Mouse (Mus musculus): ENCODE results near the gene Mapk8ip3. TPM values are rescaled to one million over a fixed set of nuclear protein-coding genes. Genes with fewer than 3 reads are reported as not detected.

Mapk8ip3 gene
- polyA plus RNA-seq, 1 experiment from 2014 or later: 5.3 TPM

GRCm38 (mm10) chr17:24884391-24884790, 52.4 kb downstream of the Mapk8ip3 start:
- Histone ChIP-seq H3K36me3 (ENCODE audit: control insufficient read depth, insufficient read depth) (peaks cover 29% of the 10 kb centered on the region), H3K27ac (ENCODE audit: low read depth, low read length) (no peak overlapping the region), H3K27me3 (replicated peaks; ENCODE audit: control insufficient read depth, insufficient read depth, low read length) (no peaks in the 10 kb centered on the region), H3K9me3 (ENCODE audit: control insufficient read depth) (no peaks in the 10 kb centered on the region), H3K4me3 (ENCODE audit: low read depth, low read length) (no peak overlapping the region), H3K4me2 (replicated peaks; ENCODE audit: low read depth) (no peak overlapping the region), H3K9ac (ENCODE audit: low read depth, low read length) (no peak overlapping the region), H3K4me1 (replicated peaks; ENCODE audit: control insufficient read depth, insufficient read depth, low read length) (peaks cover 12% of the 10 kb centered on the region; the same call in 1 of the 2 replicates)
- 89% methylated on average over 6 of the region's 6 CpGs for WGBS
- ATAC-seq: no peak
- TF ChIP-seq CTCF (IDR thresholded peaks at IDR 0.05; ENCODE audit: low read depth): no peak

- Histone ChIP-seq H3K9ac (ENCODE audit: low read depth, low read length) (no peak overlapping the region), H3K4me3 (ENCODE audit: low read depth, low read length) (no peak overlapping the region), H3K4me2 (replicated peaks; ENCODE audit: low read depth) (no peak overlapping the region), H3K36me3 (ENCODE audit: control insufficient read depth, insufficient read depth) (peaks cover 29% of the 10 kb centered on the region), H3K27me3 (replicated peaks; ENCODE audit: control insufficient read depth, insufficient read depth, low read length) (no peaks in the 10 kb centered on the region), H3K4me1 (replicated peaks; ENCODE audit: control insufficient read depth, insufficient read depth, low read length) (peaks cover 5% of the 10 kb centered on the region; the same call in 1 of the 2 replicates), H3K27ac (ENCODE audit: low read depth, low read length) (no peak overlapping the region), H3K9me3 (ENCODE audit: control insufficient read depth) (no peaks in the 10 kb centered on the region)
- peak; percentile 82 for TF ChIP-seq CTCF (IDR thresholded peaks at IDR 0.05; ENCODE audit: low read depth)
- WGBS: 52% methylated on average over 7 of the region's 7 CpGs
- ATAC-seq: no peak
Observed at GRCm38 (mm10) chr17:24881738-24882440, 54.9 kb downstream of the Mapk8ip3 start.

DNA sequence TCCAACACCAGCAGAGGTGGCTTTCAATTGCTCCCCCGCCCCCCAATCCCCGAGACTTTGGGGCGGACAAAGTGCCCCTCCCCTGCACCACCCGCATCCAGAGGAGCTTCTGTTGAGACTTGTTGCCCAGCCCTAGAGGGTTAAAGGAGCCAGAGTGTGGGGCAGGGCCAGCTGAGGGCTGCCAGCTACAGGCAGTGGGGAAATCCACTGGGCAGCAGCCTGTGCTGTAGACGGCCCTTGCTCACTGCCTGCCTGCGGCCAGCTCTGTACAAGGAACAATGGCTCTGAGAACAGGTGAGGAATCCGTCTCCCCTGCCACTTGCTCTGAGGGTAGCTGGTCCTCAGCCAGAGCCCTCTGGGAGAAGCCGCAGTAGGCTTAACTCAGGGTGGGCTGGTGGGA, 58.2 kb downstream of the Mapk8ip3 start:
- WGBS: 55% methylated on average over 8 of the region's 8 CpGs
- ATAC-seq: peak; percentile 15; the same call in 1 of the 2 replicates
- no peak for TF ChIP-seq CTCF (IDR thresholded peaks at IDR 0.05; ENCODE audit: low read depth)
- H3K27me3 ChIP-seq (replicated peaks; ENCODE audit: control insufficient read depth, insufficient read depth, low read length): no peaks in the 10 kb centered on the region
- H3K36me3 ChIP-seq (ENCODE audit: control insufficient read depth, insufficient read depth): peaks cover 15% of the 10 kb centered on the region
- 0 out of 2 replicates have a peak overlapping the region, but pooled peaks have one; percentile 3 for H3K4me3 ChIP-seq (ENCODE audit: low read depth, low read length)
- peak overlapping the region; percentile 46 for H3K9ac ChIP-seq (ENCODE audit: low read depth, low read length)
- no peaks in the 10 kb centered on the region for H3K9me3 ChIP-seq (ENCODE audit: control insufficient read depth)
- 0 out of 2 replicates have a peak, but pooled peaks cover 5% of the 10 kb centered on the region for H3K4me1 ChIP-seq (replicated peaks; ENCODE audit: control insufficient read depth, insufficient read depth, low read length)
- H3K4me2 ChIP-seq (replicated peaks; ENCODE audit: low read depth): peak overlapping the region; percentile 54
- peak overlapping the region; percentile 94 for H3K27ac ChIP-seq (ENCODE audit: low read depth, low read length)

GRCm38 (mm10) chr17:24878117-24878397, 58.7 kb downstream of the Mapk8ip3 start:
- Histone ChIP-seq H3K4me2 (replicated peaks; ENCODE audit: low read depth) (peak overlapping the region; percentile 54), H3K4me1 (replicated peaks; ENCODE audit: control insufficient read depth, insufficient read depth, low read length) (0 out of 2 replicates have a peak, but pooled peaks cover 5% of the 10 kb centered on the region), H3K9me3 (ENCODE audit: control insufficient read depth) (no peaks in the 10 kb centered on the region), H3K36me3 (ENCODE audit: control insufficient read depth, insufficient read depth) (peaks cover 10% of the 10 kb centered on the region), H3K27me3 (replicated peaks; ENCODE audit: control insufficient read depth, insufficient read depth, low read length) (no peaks in the 10 kb centered on the region), H3K4me3 (ENCODE audit: low read depth, low read length) (peak overlapping the region; percentile 9; the same call in 1 of the 2 replicates), H3K9ac (ENCODE audit: low read depth, low read length) (peak overlapping the region; percentile 46), H3K27ac (ENCODE audit: low read depth, low read length) (peak overlapping the region; percentile 94)
- WGBS: 27% methylated on average over 5 of the region's 5 CpGs
- peak; percentile 65 for ATAC-seq
- TF ChIP-seq CTCF (IDR thresholded peaks at IDR 0.05; ENCODE audit: low read depth): no peak

DNA sequence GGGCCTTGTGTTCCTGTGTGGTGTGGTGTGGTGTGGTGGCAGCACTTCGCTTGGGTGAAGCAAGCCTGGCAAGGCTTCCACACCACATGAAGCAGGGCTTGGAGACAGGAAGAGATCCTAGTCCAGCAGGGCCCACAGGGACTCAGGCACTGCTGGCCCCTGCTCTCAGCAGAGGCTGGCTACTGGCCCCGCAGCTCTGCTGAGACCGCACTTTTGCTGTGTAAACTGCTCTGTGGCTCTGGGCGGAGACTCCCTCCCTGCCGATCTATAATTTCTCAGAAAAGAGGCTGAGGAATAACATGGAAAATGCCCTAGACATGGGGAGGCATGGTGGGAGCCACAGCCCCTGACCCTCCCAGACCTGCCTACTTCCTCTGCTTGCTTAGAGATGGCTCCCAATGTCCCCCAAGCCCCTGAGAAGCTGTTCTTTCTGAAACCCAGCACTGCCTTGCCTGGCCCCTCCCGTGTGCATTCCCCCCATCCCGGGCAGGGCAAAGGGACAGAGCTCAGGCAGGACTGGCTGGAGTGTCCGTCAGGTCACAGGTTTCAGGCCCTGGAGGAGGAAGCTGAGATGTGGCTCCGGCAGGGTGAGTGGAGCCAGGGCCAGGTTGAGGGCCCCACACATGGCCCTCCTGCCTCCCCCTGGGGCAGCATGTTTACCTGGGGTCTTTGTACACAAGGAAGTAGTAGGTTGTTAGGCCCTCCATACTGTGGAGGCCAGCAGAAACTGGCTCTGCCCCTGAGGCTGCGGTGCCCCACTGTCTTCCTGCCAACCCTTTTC, 59.3 kb downstream of the Mapk8ip3 start:
- H3K4me3 ChIP-seq (ENCODE audit: low read depth, low read length): peak overlapping the region; percentile 9; the same call in 1 of the 2 replicates
- H3K27me3 ChIP-seq (replicated peaks; ENCODE audit: control insufficient read depth, insufficient read depth, low read length): no peaks in the 10 kb centered on the region
- peaks cover 5% of the 10 kb centered on the region for H3K36me3 ChIP-seq (ENCODE audit: control insufficient read depth, insufficient read depth)
- peak overlapping the region; percentile 94 for H3K27ac ChIP-seq (ENCODE audit: low read depth, low read length)
- H3K4me1 ChIP-seq (replicated peaks; ENCODE audit: control insufficient read depth, insufficient read depth, low read length): 0 out of 2 replicates have a peak, but pooled peaks cover 5% of the 10 kb centered on the region
- WGBS: 31% methylated on average over 10 of the region's 10 CpGs
- peak overlapping the region; percentile 40 for H3K9ac ChIP-seq (ENCODE audit: low read depth, low read length)
- TF ChIP-seq CTCF (IDR thresholded peaks at IDR 0.05; ENCODE audit: low read depth): no peak
- ATAC-seq: peak; percentile 75
- no peaks in the 10 kb centered on the region for H3K9me3 ChIP-seq (ENCODE audit: control insufficient read depth)
- H3K4me2 ChIP-seq (replicated peaks; ENCODE audit: low read depth): peak overlapping the region; percentile 54

DNA sequence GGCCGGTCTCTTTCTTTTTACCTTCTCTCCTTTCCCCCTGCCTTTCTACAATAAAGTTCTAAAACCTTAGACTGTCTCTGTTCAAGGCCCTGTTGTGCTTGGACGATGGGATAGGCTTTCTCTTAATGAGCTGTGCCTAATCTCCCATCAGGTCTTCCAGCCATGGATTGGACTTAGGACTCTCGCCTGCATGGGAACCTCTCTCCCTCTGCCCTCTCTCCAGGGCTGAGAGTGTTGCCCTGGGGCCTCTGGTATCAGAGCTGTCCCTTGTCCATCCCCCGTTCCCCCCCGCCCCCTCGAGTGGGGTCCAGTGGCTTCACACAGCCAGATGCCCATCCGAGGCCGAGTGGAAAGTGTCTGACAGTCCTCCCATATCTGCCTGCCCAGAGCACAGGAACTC, 61.8 kb downstream of the Mapk8ip3 start:
- Histone ChIP-seq H3K9ac (ENCODE audit: low read depth, low read length) (no peak overlapping the region), H3K4me3 (ENCODE audit: low read depth, low read length) (no peak overlapping the region), H3K4me2 (replicated peaks; ENCODE audit: low read depth) (0 out of 2 replicates have a peak overlapping the region, but pooled peaks have one; percentile 13), H3K27ac (ENCODE audit: low read depth, low read length) (peak overlapping the region; percentile 15; the same call in 1 of the 2 replicates), H3K36me3 (ENCODE audit: control insufficient read depth, insufficient read depth) (no peaks in the 10 kb centered on the region), H3K4me1 (replicated peaks; ENCODE audit: control insufficient read depth, insufficient read depth, low read length) (0 out of 2 replicates have a peak, but pooled peaks cover 5% of the 10 kb centered on the region), H3K27me3 (replicated peaks; ENCODE audit: control insufficient read depth, insufficient read depth, low read length) (no peaks in the 10 kb centered on the region), H3K9me3 (ENCODE audit: control insufficient read depth) (no peaks in the 10 kb centered on the region)
- no peak for ATAC-seq
- WGBS: 56% methylated on average over 8 of the region's 8 CpGs
- no peak for TF ChIP-seq CTCF (IDR thresholded peaks at IDR 0.05; ENCODE audit: low read depth)
